Mouse (Mus musculus): ENCODE results near the gene Usp1. TPM values are rescaled to one million over a fixed set of nuclear protein-coding genes. Genes with fewer than 3 reads are reported as not detected.

The Usp1 gene
- total RNA-seq (2014; rRNA removed) (16.6 and 32.3 TPM in 2 replicates), polyA plus RNA-seq (2015; fragmentation: Nextera tagmentation; extraction: Ambion mirVana) (34.1 and 35.2 TPM in 2 replicates)

DNA sequence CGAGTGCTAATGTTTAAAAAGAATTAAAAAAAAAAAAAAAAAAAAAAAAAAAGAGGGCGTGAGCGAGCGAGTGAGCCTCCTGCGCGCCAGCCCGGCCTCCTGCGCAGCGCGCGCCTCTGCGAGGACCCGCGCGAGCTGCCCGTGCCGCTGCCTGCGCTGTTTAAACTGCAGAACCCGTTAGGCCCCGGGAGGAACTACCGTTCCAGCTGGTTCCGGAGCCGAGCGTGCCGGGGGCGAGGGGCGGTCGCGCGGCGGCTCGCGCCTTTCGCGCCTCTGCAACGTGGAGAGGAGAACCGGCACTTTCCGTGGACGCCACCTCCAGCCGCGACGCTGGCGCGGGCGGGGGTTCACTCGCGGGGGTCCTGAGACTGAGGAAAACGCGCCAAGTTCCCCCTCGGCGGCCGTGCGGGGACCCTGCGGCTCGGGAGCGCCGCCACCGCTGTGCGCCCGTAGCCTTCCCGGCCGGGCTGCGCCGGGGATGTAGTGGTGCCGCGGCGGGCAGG, at the start of gene Usp1:
Usp1 (plus strand) TSS at position 243 of the 503 bp plus-strand sequence.
- Histone ChIP-seq H3K27me3 (ENCODE audit: insufficient read depth, low read length) (no peaks in the 10 kb centered on the region), H3K4me1 (ENCODE audit: insufficient read depth) (peaks cover 9% of the 10 kb centered on the region; the same call in 1 of the 2 replicates), H3K4me3 (ENCODE audit: low read depth, low read length) (peak within 1 kb of the TSS; percentile 93), H3K9ac (peak within 1 kb of the TSS; percentile 95), H3K9me3 (ENCODE audit: low read length) (no peaks in the 10 kb centered on the region), H3K36me3 (ENCODE audit: insufficient read depth) (no peaks in the 10 kb centered on the region), H3K4me2 (ENCODE audit: low read depth) (peak within 1 kb of the TSS; percentile 85), H3K27ac (ENCODE audit: low read depth, low read length) (peak within 1 kb of the TSS; percentile 100)
- under 1% methylated on average over 67 of the region's 67 CpGs for WGBS
- DNase-seq (no peak), ATAC-seq (peak; percentile 56)
- peak; percentile 25; the same call in 1 of the 2 replicates for TF ChIP-seq CTCF (IDR thresholded peaks at IDR 0.05; ENCODE audit: low read depth)

DNA sequence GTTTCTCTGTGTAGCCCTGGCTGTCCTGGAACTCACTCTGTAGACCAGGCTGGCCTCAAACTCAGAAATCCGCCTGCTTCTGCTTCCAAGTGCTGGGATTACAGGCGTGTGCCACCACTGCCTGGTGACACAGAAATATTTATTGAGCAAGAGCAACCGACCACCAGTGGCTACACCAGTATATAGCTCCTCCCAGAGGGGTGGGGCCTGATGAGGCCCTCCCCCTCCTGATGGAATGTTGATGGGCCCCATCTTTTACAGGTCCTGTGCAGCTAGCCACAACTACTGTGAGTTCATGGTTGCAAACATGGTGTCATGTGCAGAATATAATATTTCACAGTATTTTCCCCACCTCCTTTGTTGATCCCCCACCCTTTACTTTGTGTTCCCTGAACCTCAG, 40.9 kb upstream of the Usp1 start:
- Histone ChIP-seq H3K4me1 (ENCODE audit: insufficient read depth) (no peaks in the 10 kb centered on the region), H3K4me3 (ENCODE audit: low read depth, low read length) (no peak overlapping the region), H3K9me3 (ENCODE audit: low read length) (no peaks in the 10 kb centered on the region), H3K27me3 (ENCODE audit: insufficient read depth, low read length) (no peaks in the 10 kb centered on the region), H3K27ac (ENCODE audit: low read depth, low read length) (no peak overlapping the region), H3K36me3 (ENCODE audit: insufficient read depth) (no peaks in the 10 kb centered on the region), H3K4me2 (ENCODE audit: low read depth) (no peak overlapping the region), H3K9ac (no peak overlapping the region)
- TF ChIP-seq CTCF (IDR thresholded peaks at IDR 0.05; ENCODE audit: low read depth): no peak
- DNase-seq: no peak
- WGBS: 78% methylated on average over 3 of the region's 3 CpGs
- no peak for ATAC-seq

DNA sequence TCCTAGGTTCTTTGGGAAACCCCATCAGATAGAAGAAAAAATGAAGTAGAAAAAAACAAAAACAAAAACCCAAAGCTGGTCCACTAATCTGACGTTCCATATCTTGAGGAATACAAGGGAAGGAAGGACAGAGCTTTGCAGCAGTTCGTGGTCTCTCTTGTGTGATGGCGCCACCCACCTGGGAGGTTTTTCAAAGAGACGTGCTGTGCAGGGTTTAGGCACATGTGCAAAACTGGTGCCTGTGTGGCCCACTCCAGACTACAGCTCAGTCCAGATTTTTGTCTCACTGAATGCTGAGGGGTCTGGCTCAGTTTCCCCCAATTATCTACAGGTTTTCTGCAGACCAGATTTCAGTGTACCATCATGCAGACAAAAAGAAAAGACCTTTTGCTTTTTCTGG, 37.2 kb upstream of the Usp1 start:
- Histone ChIP-seq H3K4me3 (ENCODE audit: low read depth, low read length) (no peak overlapping the region), H3K27ac (ENCODE audit: low read depth, low read length) (no peak overlapping the region), H3K27me3 (ENCODE audit: insufficient read depth, low read length) (no peaks in the 10 kb centered on the region), H3K9ac (no peak overlapping the region), H3K36me3 (ENCODE audit: insufficient read depth) (no peaks in the 10 kb centered on the region), H3K4me2 (ENCODE audit: low read depth) (no peak overlapping the region), H3K9me3 (ENCODE audit: low read length) (no peaks in the 10 kb centered on the region), H3K4me1 (ENCODE audit: insufficient read depth) (no peaks in the 10 kb centered on the region)
- DNase-seq (no peak), ATAC-seq (no peak)
- no peak for TF ChIP-seq CTCF (IDR thresholded peaks at IDR 0.05; ENCODE audit: low read depth)
- WGBS: 66% methylated on average over 4 of the region's 4 CpGs

DNA sequence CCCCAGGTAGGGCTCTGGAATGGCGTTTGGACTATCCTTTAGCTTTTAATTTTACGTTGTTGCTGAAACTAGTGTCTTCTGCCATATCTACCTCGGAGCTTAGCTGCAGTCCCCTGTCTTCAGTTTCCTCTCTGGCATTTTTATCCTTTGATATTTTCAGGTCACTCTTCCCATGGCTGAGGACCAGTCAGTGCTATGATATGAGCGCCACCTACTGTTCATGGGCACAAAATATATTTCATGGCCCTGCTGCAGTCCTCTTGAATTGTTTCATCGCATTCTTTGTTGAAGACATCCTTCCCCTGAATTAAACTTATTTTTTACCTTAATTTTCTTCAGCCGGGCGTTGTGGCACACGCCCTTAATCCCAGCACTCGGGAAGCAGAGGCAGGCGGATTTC, 36.5 kb upstream of the Usp1 start:
- DNase-seq (peak; percentile 76), ATAC-seq (peak; percentile 77)
- WGBS: 24% methylated on average over 10 of the region's 10 CpGs
- Histone ChIP-seq H3K36me3 (ENCODE audit: insufficient read depth) (no peaks in the 10 kb centered on the region), H3K27me3 (ENCODE audit: insufficient read depth, low read length) (no peaks in the 10 kb centered on the region), H3K27ac (ENCODE audit: low read depth, low read length) (no peak overlapping the region), H3K9ac (no peak overlapping the region), H3K4me1 (ENCODE audit: insufficient read depth) (no peaks in the 10 kb centered on the region), H3K9me3 (ENCODE audit: low read length) (no peaks in the 10 kb centered on the region), H3K4me2 (ENCODE audit: low read depth) (no peak overlapping the region), H3K4me3 (ENCODE audit: low read depth, low read length) (no peak overlapping the region)
- peak; percentile 84 for TF ChIP-seq CTCF (IDR thresholded peaks at IDR 0.05; ENCODE audit: low read depth)

GRCm38 (mm10) chr4:98910246-98910645, 13.4 kb upstream of the Usp1 start:
- no peak for DNase-seq
- no peak overlapping the region for H3K9ac ChIP-seq
- no peak overlapping the region for H3K27ac ChIP-seq (ENCODE audit: low read depth, low read length)
- ATAC-seq: no peak
- no peak overlapping the region for H3K4me2 ChIP-seq (ENCODE audit: low read depth)
- no peak overlapping the region for H3K4me3 ChIP-seq (ENCODE audit: low read depth, low read length)
- H3K9me3 ChIP-seq (ENCODE audit: low read length): no peaks in the 10 kb centered on the region
- no peaks in the 10 kb centered on the region for H3K36me3 ChIP-seq (ENCODE audit: insufficient read depth)
- no peaks in the 10 kb centered on the region for H3K27me3 ChIP-seq (ENCODE audit: insufficient read depth, low read length)
- no peak for TF ChIP-seq CTCF (IDR thresholded peaks at IDR 0.05; ENCODE audit: low read depth)
- WGBS: 88% methylated on average over 5 of the region's 5 CpGs
- H3K4me1 ChIP-seq (ENCODE audit: insufficient read depth): no peaks in the 10 kb centered on the region

DNA sequence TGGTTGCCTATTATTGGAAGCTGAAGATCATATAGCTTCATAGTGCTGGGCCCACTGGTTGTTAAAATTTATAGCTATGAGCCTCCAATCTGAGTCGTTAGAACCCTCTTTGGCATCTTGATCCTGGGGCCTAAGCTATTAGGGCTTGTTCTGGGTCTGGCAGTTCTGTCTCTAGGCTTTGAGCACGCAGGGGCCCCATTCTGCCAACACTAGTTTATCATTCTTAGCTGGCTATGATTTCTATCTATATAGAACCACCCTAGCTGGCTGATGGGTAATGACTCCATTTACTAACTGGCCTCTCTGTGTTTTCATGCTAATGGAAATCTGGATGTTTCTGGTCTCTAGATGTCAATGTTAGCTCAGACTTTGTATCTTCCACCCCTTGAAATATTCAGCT, 5.9 kb upstream of the Usp1 start:
- H3K27ac ChIP-seq (ENCODE audit: low read depth, low read length): no peak overlapping the region
- H3K9me3 ChIP-seq (ENCODE audit: low read length): no peaks in the 10 kb centered on the region
- WGBS: 82% methylated on average over 2 of the region's 2 CpGs
- no peak overlapping the region for H3K9ac ChIP-seq
- H3K4me3 ChIP-seq (ENCODE audit: low read depth, low read length): no peak overlapping the region
- ATAC-seq (no peak), DNase-seq (no peak)
- no peak overlapping the region for H3K4me2 ChIP-seq (ENCODE audit: low read depth)
- TF ChIP-seq CTCF (IDR thresholded peaks at IDR 0.05; ENCODE audit: low read depth): no peak
- no peaks in the 10 kb centered on the region for H3K27me3 ChIP-seq (ENCODE audit: insufficient read depth, low read length)
- no peaks in the 10 kb centered on the region for H3K36me3 ChIP-seq (ENCODE audit: insufficient read depth)
- no peaks in the 10 kb centered on the region for H3K4me1 ChIP-seq (ENCODE audit: insufficient read depth)

GRCm38 (mm10) chr4:98918204-98918603, 5.4 kb upstream of the Usp1 start:
- no peaks in the 10 kb centered on the region for H3K36me3 ChIP-seq (ENCODE audit: insufficient read depth)
- H3K27me3 ChIP-seq (ENCODE audit: insufficient read depth, low read length): no peaks in the 10 kb centered on the region
- WGBS: 95% methylated on average over 1 of the region's 1 CpGs
- no peak for TF ChIP-seq CTCF (IDR thresholded peaks at IDR 0.05; ENCODE audit: low read depth)
- H3K9ac ChIP-seq: no peak overlapping the region
- H3K9me3 ChIP-seq (ENCODE audit: low read length): no peaks in the 10 kb centered on the region
- no peak overlapping the region for H3K4me2 ChIP-seq (ENCODE audit: low read depth)
- DNase-seq (no peak), ATAC-seq (no peak)
- H3K27ac ChIP-seq (ENCODE audit: low read depth, low read length): no peak overlapping the region
- no peaks in the 10 kb centered on the region for H3K4me1 ChIP-seq (ENCODE audit: insufficient read depth)
- H3K4me3 ChIP-seq (ENCODE audit: low read depth, low read length): no peak overlapping the region
